Mouse (Mus musculus) left cerebral cortex, postnatal 36 days (tissue): ENCODE data around the gene Abhd11. TPM values are rescaled to one million over a fixed set of nuclear protein-coding genes. Genes with fewer than 3 reads are reported as not detected.

Source experiments
- DNase-seq, 2 experiments: peaks; one replicate each; pipeline ENCODE4 v3.0.0; 2021 to 2022; ENCODE audit warnings: low spot score in 2 of 2, mixed read lengths in 1 of 2
- intact Hi-C: fragments of 180-260 bp; cut with DNase I; formaldehyde crosslinking; loops from one replicate; pipeline ENCODE4 v1.15.1; 2025
- total RNA-seq, 2 experiments: library from RNA; stranded (reverse); gene quantifications; 2 replicates each; pipeline ENCODE4 v1.2.3; 2021

The Abhd11 gene
- total RNA-seq, 2 experiments from 2014 or later, result 31.1 to 39.2 TPM

DNA sequence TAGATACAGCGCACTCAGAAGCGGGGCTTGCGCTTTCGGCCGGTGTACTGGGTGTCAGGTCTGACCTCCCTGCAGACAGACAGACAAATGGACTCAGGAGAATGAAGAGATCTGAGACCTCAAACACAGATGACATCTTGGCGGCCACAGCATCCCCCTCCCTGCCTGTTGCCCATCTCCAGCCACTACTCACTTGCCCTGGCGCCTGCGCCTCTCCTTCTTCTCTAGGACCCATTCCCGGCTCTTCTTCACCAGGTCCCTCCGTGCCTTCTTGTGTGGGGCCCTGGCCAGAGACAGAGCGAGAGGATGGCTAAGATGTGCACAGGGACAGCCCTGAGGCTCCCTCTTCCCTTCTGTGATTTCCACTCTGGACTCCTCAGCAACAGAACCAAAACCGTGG lies 44.4 kb downstream of the Abhd11 start:
- intact Hi-C loops, result loop anchor here (5.0 kb wide), 1 partner anchor 36 kb away; no protein-coding TSS in a partner anchor
- no peak for DNase-seq

Other genes with a start within 250 kb of the Abhd11 start
- gene Tmem270, start 102.4 kb upstream of the Abhd11 start, total RNA-seq, result not detected
- not detected for gene Cldn13, start 93.6 kb upstream of the Abhd11 start, total RNA-seq
- gene Mettl27, start 76.8 kb upstream of the Abhd11 start, total RNA-seq, result 10 to 100 TPM in 1 of 2 experiments, 1 to 10 TPM in 1; 9.6 to 10.9 TPM
- not detected for gene Cldn4, start 62.2 kb upstream of the Abhd11 start, total RNA-seq
- under 1 TPM; 0.49 to 0.52 TPM for gene Cldn3, start 22.9 kb upstream of the Abhd11 start, total RNA-seq
- 100 to 1,000 TPM; 340 to 404 TPM for gene Stx1a, start 14.3 kb downstream of the Abhd11 start, total RNA-seq
- gene Dnajc30, start 55.0 kb downstream of the Abhd11 start, total RNA-seq, result 10 to 100 TPM; 40.9 to 52.1 TPM
- gene Bud23, start 55.8 kb downstream of the Abhd11 start, total RNA-seq, result 10 to 100 TPM; 41.0 to 50.0 TPM
- gene Vps37d, start 69.1 kb downstream of the Abhd11 start, total RNA-seq, result 10 to 100 TPM; 26.8 to 36.0 TPM
- 1 to 10 TPM; 2.4 to 4.7 TPM for gene Mlxipl, start 80.7 kb downstream of the Abhd11 start, total RNA-seq
- gene Tbl2, start 140.5 kb downstream of the Abhd11 start, total RNA-seq, result 10 to 100 TPM; 28.4 to 30.8 TPM
- gene Bcl7b, start 159.1 kb downstream of the Abhd11 start, total RNA-seq, result 10 to 100 TPM; 54.7 to 58.3 TPM
- gene Baz1b, start 178.1 kb downstream of the Abhd11 start, total RNA-seq, result 10 to 100 TPM; 60.9 to 85.3 TPM
- 1 to 10 TPM; 5.1 to 6.7 TPM for gene Fzd9, start 242.1 kb downstream of the Abhd11 start, total RNA-seq